Mouse (Mus musculus) limb, embryonic 11.5 days (tissue): ENCODE measurements around the gene 9830107B12Rik. TPM values are rescaled to one million over a fixed set of nuclear protein-coding genes. Genes with fewer than 3 reads are reported as not detected.

Experiments
- ATAC-seq: fragments of 200-750 bp; cut with Nextera tagmentation; 2 replicates; pipeline ENCODE4 v1.8.0; 2017; ENCODE audit warnings: low read depth; ENCODE audit not compliant: insufficient number of reproducible peaks, low FRiP score, low TSS enrichment
- DNase-seq: peaks from one replicate; pipeline ENCODE4 v3.0.0-alpha.2; 2015; ENCODE audit warnings: low spot score
- H3K27ac ChIP-seq: fragments of 300-500 bp; sonication (generic); replicated peaks from 2 replicates; pipeline ENCODE4 v1.5.1; 2014; ENCODE audit warnings: low read depth, mild to moderate bottlenecking, low read length
- H3K27me3 ChIP-seq: fragments of 300-500 bp; sonication (generic); 2 replicates; pipeline ENCODE4 v1.6.1; 2014; ENCODE audit warnings: mild to moderate bottlenecking, low read length, mixed read lengths; ENCODE audit not compliant: control insufficient read depth, insufficient read depth
- H3K36me3 ChIP-seq: fragments of 300-500 bp; sonication (generic); 2 replicates; pipeline ENCODE4 v1.6.1; 2014; ENCODE audit warnings: mild to moderate bottlenecking, low read length, moderate library complexity, mixed read lengths; ENCODE audit not compliant: control insufficient read depth, insufficient read depth
- H3K4me1 ChIP-seq: fragments of 300-500 bp; sonication (generic); 2 replicates; pipeline ENCODE4 v1.6.1; 2014; ENCODE audit warnings: low read length, mixed read lengths; ENCODE audit not compliant: control insufficient read depth, insufficient read depth
- H3K4me2 ChIP-seq: fragments of 300-500 bp; sonication (generic); 2 replicates; pipeline ENCODE4 v1.6.1; 2014; ENCODE audit warnings: low read depth, mild to moderate bottlenecking, moderate library complexity; ENCODE audit not compliant: severe bottlenecking
- H3K4me3 ChIP-seq: fragments of 300-500 bp; sonication (generic); 2 replicates; pipeline ENCODE4 v1.5.1; 2014; ENCODE audit warnings: low read depth, low read length
- H3K9ac ChIP-seq: fragments of 300-500 bp; sonication (generic); 2 replicates; pipeline ENCODE4 v1.6.1; 2014; ENCODE audit warnings: mild to moderate bottlenecking, low read length
- H3K9me3 ChIP-seq: fragments of 300-500 bp; sonication (generic); 2 replicates; pipeline ENCODE4 v1.6.1; 2016; ENCODE audit warnings: low read length; ENCODE audit not compliant: control insufficient read depth
- WGBS: fragments of 180-500 bp; shearing (Covaris S2); extraction: QIAGEN DNeasy Blood & Tissue Kit; methylation state at CpG from one replicate; pipeline ENCODE4 v1.1.7; 2014; 5-methylcytosine and 5-hydroxymethylcytosine counted together
- polyA plus RNA-seq: library from polyadenylated mRNA; unstranded; fragments of >200 nt; fragmentation: Nextera tagmentation; extraction: Ambion mirVana; gene quantifications from 2 replicates; pipeline ENCODE4 v1.2.1, GENCODE M21; 2014

9830107B12Rik gene
- polyA plus RNA-seq, 1 experiment from 2014 or later = not detected

- Histone ChIP-seq H3K27ac (no peak overlapping the region), H3K9me3 (no peaks in the 10 kb centered on the region), H3K4me1 (no peaks in the 10 kb centered on the region), H3K36me3 (no peaks in the 10 kb centered on the region), H3K9ac (no peak overlapping the region), H3K27me3 (no peaks in the 10 kb centered on the region), H3K4me3 (no peak overlapping the region), H3K4me2 (no peak overlapping the region)
- ATAC-seq (no peak), DNase-seq (no peak)
- 40% methylated on average over 3 of the region's 3 CpGs for WGBS
Measured at GRCm38 (mm10) chr17:48080626-48081025, 65.4 kb downstream of the 9830107B12Rik start.

Other genes with a start within 250 kb of the 9830107B12Rik start
- gene Foxp4, start 221.6 kb downstream of the 9830107B12Rik start, polyA plus RNA-seq = 30.5 and 30.7 TPM in 2 replicates
- gene 1700122O11Rik, start 108.0 kb downstream of the 9830107B12Rik start, polyA plus RNA-seq = not detected in 2 replicates
- not detected in 2 replicates for gene 1700067P10Rik, start 56.9 kb downstream of the 9830107B12Rik start, polyA plus RNA-seq
- not detected in 2 replicates for gene A530064D06Rik, start 21.0 kb upstream of the 9830107B12Rik start, polyA plus RNA-seq
- gene Trem1, start 86.5 kb upstream of the 9830107B12Rik start, polyA plus RNA-seq = 0.13 TPM in 1 of 2 replicates, not detected in the other
- gene Trem3, start 101.5 kb upstream of the 9830107B12Rik start, polyA plus RNA-seq = not detected in 2 replicates
- 0.16 and 0.31 TPM in 2 replicates for gene Treml4, start 118.0 kb upstream of the 9830107B12Rik start, polyA plus RNA-seq
- 0.04 and 0.13 TPM in 2 replicates for gene Treml2, start 153.2 kb upstream of the 9830107B12Rik start, polyA plus RNA-seq
- 0.09 and 0.18 TPM in 2 replicates for gene B430306N03Rik, start 169.9 kb upstream of the 9830107B12Rik start, polyA plus RNA-seq
- 0.82 and 0.88 TPM in 2 replicates for gene Trem2, start 200.1 kb upstream of the 9830107B12Rik start, polyA plus RNA-seq
- 2.0 and 2.7 TPM in 2 replicates for gene Treml1, start 213.6 kb upstream of the 9830107B12Rik start, polyA plus RNA-seq